Mouse (Mus musculus) midbrain, postnatal 0 days (tissue): ENCODE data around the gene Slc30a7. TPM values are rescaled to one million over a fixed set of nuclear protein-coding genes. Genes with fewer than 3 reads are reported as not detected.

Experiments used
- ATAC-seq: fragments of 200-750 bp; cut with Nextera tagmentation; 2 replicates; pipeline ENCODE4 v1.8.0; 2017; ENCODE audit warnings: moderate number of reproducible peaks, mild to moderate bottlenecking, moderate TSS enrichment, moderate library complexity; ENCODE audit not compliant: low FRiP score
- DNase-seq: peaks from one replicate; pipeline ENCODE4 v3.0.0-alpha.2; 2015; ENCODE audit warnings: low spot score
- H3K27ac ChIP-seq: fragments of 300-500 bp; sonication (generic); 2 replicates; pipeline ENCODE4 v1.5.1; 2014; ENCODE audit warnings: low read depth, mild to moderate bottlenecking, low read length, mixed read lengths
- H3K27me3 ChIP-seq: fragments of 300-500 bp; sonication (generic); 2 replicates; pipeline ENCODE4 v1.6.1; 2014; ENCODE audit warnings: low read length, control low read depth, mixed read lengths; ENCODE audit not compliant: insufficient read depth
- H3K36me3 ChIP-seq: fragments of 300-500 bp; sonication (generic); 2 replicates; pipeline ENCODE4 v1.6.1; 2014; ENCODE audit warnings: low read length, control low read depth, mixed read lengths; ENCODE audit not compliant: insufficient read depth
- H3K4me1 ChIP-seq: fragments of 300-500 bp; sonication (generic); 2 replicates; pipeline ENCODE4 v1.6.1; 2014; ENCODE audit warnings: mild to moderate bottlenecking, control low read depth, antibody characterized with exemption, low read length, mixed read lengths; ENCODE audit not compliant: insufficient read depth
- H3K4me2 ChIP-seq: fragments of 300-500 bp; sonication (generic); 2 replicates; pipeline ENCODE4 v1.6.1; 2014; ENCODE audit warnings: low read depth, mild to moderate bottlenecking, low read length, mixed read lengths; ENCODE audit not compliant: poor library complexity, severe bottlenecking
- H3K4me3 ChIP-seq: fragments of 300-500 bp; sonication (generic); 2 replicates; pipeline ENCODE4 v1.5.1; 2014; ENCODE audit warnings: low read depth, mild to moderate bottlenecking, low read length, moderate library complexity
- H3K9ac ChIP-seq: fragments of 300-500 bp; sonication (generic); replicated peaks from 2 replicates; pipeline ENCODE4 v1.6.1; 2014; ENCODE audit warnings: mild to moderate bottlenecking, low read length, moderate library complexity, mixed read lengths; ENCODE audit not compliant: poor library complexity, severe bottlenecking
- H3K9me3 ChIP-seq: fragments of 300-500 bp; sonication (generic); 2 replicates; pipeline ENCODE4 v1.6.1; 2016; ENCODE audit warnings: low read length, control low read depth
- CTCF ChIP-seq: IDR thresholded peaks from 2 replicates; pipeline ENCODE4 v1.5.1; 2016; ENCODE audit warnings: antibody characterized with exemption, mild to moderate bottlenecking
- WGBS: fragments of 180-500 bp; shearing (Covaris S2); extraction: QIAGEN DNeasy Blood & Tissue Kit; methylation state at CpG from one replicate; pipeline ENCODE4 v1.1.7; 2014; 5-methylcytosine and 5-hydroxymethylcytosine counted together
- polyA plus RNA-seq: library from polyadenylated mRNA; unstranded; fragments of >200 nt; fragmentation: Nextera tagmentation; extraction: Ambion mirVana; gene quantifications from 2 replicates; pipeline ENCODE4 v1.2.1, GENCODE M21; 2015
- total RNA-seq: library from RNA; depleted of rRNA; stranded (reverse); fragments of >200 nt; gene quantifications from 2 replicates; pipeline ENCODE4 v1.2.3, GENCODE M21; 2014

The Slc30a7 gene
- total and polyA plus RNA-seq, 2 experiments from 2014 or later: 9.0 to 28.6 TPM

- no peak overlapping the region for H3K9ac ChIP-seq
- TF ChIP-seq CTCF: no peak
- H3K36me3 ChIP-seq: no peaks in the 10 kb centered on the region
- no peak overlapping the region for H3K27ac ChIP-seq
- H3K9me3 ChIP-seq: no peaks in the 10 kb centered on the region
- DNase-seq (no peak), ATAC-seq (no peak)
- no peak overlapping the region for H3K4me3 ChIP-seq
- no peaks in the 10 kb centered on the region for H3K4me1 ChIP-seq
- WGBS: 65% methylated on average over 4 of the region's 4 CpGs
- no peak overlapping the region for H3K4me2 ChIP-seq
- H3K27me3 ChIP-seq: no peaks in the 10 kb centered on the region
Measured at GRCm38 (mm10) chr3:116018606-116019005, 11.4 kb upstream of the Slc30a7 start.

- Histone ChIP-seq H3K27me3 (no peaks in the 10 kb centered on the region), H3K9me3 (no peaks in the 10 kb centered on the region), H3K4me2 (no peak overlapping the region), H3K4me3 (no peak overlapping the region), H3K36me3 (no peaks in the 10 kb centered on the region), H3K9ac (no peak overlapping the region), H3K27ac (no peak overlapping the region), H3K4me1 (no peaks in the 10 kb centered on the region)
- no peak for TF ChIP-seq CTCF
- peak; percentile 8 for DNase-seq
- 94% methylated on average over 13 of the region's 13 CpGs for WGBS
- no peak for ATAC-seq
Measured at GRCm38 (mm10) chr3:116016116-116016515, 8.9 kb upstream of the Slc30a7 start.

GRCm38 (mm10) chr3:116014901-116015300 lies 7.7 kb upstream of the Slc30a7 start:
- Histone ChIP-seq H3K36me3 (no peaks in the 10 kb centered on the region), H3K9ac (no peak overlapping the region), H3K4me1 (no peaks in the 10 kb centered on the region), H3K9me3 (no peaks in the 10 kb centered on the region), H3K4me2 (no peak overlapping the region), H3K27me3 (no peaks in the 10 kb centered on the region), H3K4me3 (no peak overlapping the region), H3K27ac (no peak overlapping the region)
- ATAC-seq: no peak
- no peak for DNase-seq
- whole genome bisulfite sequencing: 96% methylated on average over 6 of the region's 6 CpGs
- no peak for TF ChIP-seq CTCF

GRCm38 (mm10) chr3:116009622-116010344 lies 2.6 kb upstream of the Slc30a7 start:
- Histone ChIP-seq H3K9ac (0 out of 2 replicates have a peak overlapping the region, but pooled peaks have one; percentile 36), H3K4me3 (no peak overlapping the region), H3K27ac (no peak overlapping the region), H3K27me3 (no peaks in the 10 kb centered on the region), H3K9me3 (no peaks in the 10 kb centered on the region), H3K4me1 (peaks cover 5% of the 10 kb centered on the region), H3K36me3 (no peaks in the 10 kb centered on the region), H3K4me2 (peak overlapping the region; percentile 81)
- no peak for TF ChIP-seq CTCF
- DNase-seq (no peak), ATAC-seq (no peak)
- WGBS: 75% methylated on average over 17 of the region's 17 CpGs

GRCm38 (mm10) chr3:116007941-116008440 lies 785 bp upstream of the Slc30a7 start:
- no peaks in the 10 kb centered on the region for H3K9me3 ChIP-seq
- peak; percentile 20 for TF ChIP-seq CTCF
- no peaks in the 10 kb centered on the region for H3K27me3 ChIP-seq
- ATAC-seq: peak; percentile 82
- H3K36me3 ChIP-seq: no peaks in the 10 kb centered on the region
- H3K4me2 ChIP-seq: peak overlapping the region; percentile 81
- H3K4me3 ChIP-seq: peak overlapping the region; percentile 64
- peak overlapping the region; percentile 79 for H3K9ac ChIP-seq
- DNase-seq: peak; percentile 94
- 0% methylated on average over 12 of the region's 12 CpGs for WGBS
- H3K27ac ChIP-seq: peak overlapping the region; percentile 87
- peaks cover 5% of the 10 kb centered on the region for H3K4me1 ChIP-seq

- peak overlapping the region; percentile 87 for H3K27ac ChIP-seq
- DNase-seq: peak; percentile 21
- H3K4me2 ChIP-seq: peak overlapping the region; percentile 81
- H3K9ac ChIP-seq: peak overlapping the region; percentile 79
- no peaks in the 10 kb centered on the region for H3K36me3 ChIP-seq
- 6% methylated on average over 12 of the region's 12 CpGs for WGBS
- peak overlapping the region; percentile 64 for H3K4me3 ChIP-seq
- TF ChIP-seq CTCF: no peak
- no peaks in the 10 kb centered on the region for H3K9me3 ChIP-seq
- H3K4me1 ChIP-seq: peaks cover 5% of the 10 kb centered on the region
- ATAC-seq: peak; percentile 6
- no peaks in the 10 kb centered on the region for H3K27me3 ChIP-seq
Measured at GRCm38 (mm10) chr3:116006284-116006977, 775 bp downstream of the Slc30a7 start.
